Mouse (Mus musculus) fat pad, adult 2 months (tissue): ENCODE results near the gene Abcc4.
A peak's percentile ranks its signal among the peaks of the same experiment; 100 is the strongest.

Experiments used
- DNase-seq: peaks from one replicate; pipeline ENCODE4 v3.0.0-alpha.2; 2011; ENCODE audit warnings: low read depth, low spot score; ENCODE audit errors: extremely low read depth

Gene Abcc4

DNA sequence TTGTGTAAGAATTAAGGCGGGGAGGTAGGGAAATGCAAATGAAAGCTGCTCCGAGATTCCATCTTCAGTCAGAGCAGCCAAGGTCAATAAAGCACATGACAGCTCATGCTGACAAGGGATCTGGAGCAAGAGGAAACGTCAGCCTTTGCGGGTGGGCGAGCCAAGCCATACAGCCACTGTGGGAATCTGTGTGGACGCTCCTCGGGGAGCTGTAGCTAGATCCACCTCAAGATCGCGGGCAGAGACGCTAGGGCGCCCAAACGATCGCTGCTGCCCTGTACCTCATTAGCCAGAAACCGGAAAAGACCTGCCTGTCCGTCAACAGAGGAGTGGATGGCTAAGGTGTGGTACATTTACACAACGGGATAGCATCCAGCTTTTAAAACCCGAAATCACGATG is 7.4 kb upstream of the Abcc4 start:
- peak; percentile 78 for DNase-seq

DNA sequence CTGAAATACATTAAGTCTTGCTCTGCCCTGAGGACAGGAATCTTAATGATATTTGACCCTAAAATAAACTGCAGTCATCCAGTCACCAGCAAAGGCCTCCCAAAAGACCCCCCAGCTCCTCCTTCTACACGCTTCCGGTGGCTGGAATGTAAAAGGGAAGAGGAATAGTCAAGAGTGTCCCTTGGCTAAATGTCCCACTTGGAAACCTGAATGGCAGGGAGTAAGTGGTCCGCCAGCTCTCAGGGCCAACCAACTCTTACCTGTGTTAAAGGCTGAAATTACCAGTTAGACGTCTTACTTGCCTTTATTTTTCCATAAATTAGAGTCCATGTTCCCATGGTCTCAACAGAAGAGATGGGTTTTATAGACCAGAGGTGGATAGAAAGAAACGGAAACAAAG is 6.9 kb upstream of the Abcc4 start:
- no peak for DNase-seq

DNA sequence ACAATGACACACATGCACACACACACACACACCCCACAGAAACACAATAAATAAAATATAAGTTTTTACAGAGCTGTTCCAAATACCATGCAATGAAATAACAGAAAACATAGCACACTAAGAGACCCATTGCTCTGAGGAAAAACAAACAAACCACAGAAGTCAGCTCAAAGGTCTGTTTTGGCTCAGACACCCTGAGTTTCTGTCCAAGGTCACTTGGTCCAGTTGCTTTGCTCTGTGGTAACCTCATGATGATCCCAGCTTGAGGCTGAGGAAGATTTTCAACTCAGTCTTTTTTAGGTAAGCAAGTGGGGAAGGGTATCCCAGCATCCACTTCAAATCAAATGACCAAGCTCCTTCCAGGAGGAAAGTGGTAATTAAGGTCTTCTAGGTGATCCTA is 4.9 kb upstream of the Abcc4 start:
- DNase-seq: no peak

DNA sequence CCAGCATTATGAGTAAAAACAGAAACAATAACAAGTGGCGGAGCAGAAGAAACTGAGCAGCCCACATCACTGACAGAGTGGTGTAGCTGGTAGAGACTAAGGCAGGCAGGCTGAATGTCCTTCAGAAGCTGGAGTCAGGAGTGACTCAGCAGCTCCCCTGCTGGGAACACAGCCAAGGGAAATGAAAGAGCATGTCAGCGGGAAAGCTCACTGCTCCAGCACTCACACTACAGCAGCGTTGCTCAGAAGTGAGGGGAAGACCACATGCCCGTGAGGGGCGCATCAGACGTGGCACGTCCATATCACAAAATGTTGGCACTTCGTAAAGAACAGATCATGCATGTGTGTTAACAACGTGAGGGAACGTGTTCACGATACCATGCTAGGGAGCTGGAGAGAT is 3.7 kb upstream of the Abcc4 start:
- DNase-seq: no peak

DNA sequence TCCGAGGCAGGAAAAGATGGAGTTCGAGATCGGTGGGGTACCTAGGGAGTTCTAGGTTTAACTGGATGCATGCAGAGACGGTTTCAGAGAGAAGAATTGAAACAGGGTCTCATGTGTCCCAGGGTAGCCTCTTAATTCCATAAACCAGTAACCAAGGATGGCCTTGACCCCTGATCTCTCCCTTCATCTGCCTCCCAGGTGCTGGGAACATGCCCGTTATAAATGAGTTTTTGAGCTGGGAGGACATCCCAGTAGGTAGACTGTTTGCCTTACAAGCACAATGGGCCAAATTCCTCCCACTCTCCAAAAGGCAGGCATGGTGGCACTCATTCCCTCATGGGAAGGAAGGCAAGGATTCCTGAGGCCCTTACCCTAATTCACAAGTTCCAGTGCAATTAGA is 2.1 kb upstream of the Abcc4 start:
- no peak for DNase-seq

DNA sequence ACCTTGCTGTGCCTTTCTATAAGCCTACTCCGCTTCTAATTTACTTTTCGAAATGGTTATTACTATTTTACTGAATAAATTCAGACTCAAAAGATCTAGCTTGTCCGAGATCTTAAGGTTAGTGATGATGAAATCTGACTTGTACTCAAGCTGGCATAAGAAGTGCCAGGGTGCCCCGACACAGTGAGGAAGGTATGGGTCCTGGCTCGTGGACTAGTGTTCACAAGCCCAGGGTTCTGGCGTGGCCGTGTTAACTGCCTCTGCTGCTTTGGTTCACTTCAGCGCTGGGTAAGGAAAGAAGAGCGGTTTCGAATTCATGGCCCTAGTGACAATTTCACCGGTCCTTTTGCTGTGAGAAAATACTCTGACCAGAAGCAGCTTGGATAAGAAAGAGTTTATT is 943 bp upstream of the Abcc4 start:
- no peak for DNase-seq

DNA sequence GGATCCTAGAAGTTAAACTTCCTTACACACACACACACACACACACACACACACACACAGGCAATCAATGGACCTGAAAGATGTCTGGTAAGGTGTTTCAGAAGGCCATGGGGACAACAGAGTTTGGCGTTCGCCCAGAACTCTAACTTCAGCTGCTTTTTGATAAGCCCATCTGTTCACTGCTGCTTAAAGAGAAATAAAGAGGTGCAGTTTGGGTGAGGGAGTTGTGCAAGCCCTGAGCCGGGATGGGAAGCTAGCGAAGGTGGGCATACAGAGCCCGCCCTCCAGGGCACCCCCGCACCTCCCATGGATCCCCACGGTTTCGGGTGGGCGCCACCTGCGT is 583 bp downstream of the Abcc4 start:
- no peak for DNase-seq

DNA sequence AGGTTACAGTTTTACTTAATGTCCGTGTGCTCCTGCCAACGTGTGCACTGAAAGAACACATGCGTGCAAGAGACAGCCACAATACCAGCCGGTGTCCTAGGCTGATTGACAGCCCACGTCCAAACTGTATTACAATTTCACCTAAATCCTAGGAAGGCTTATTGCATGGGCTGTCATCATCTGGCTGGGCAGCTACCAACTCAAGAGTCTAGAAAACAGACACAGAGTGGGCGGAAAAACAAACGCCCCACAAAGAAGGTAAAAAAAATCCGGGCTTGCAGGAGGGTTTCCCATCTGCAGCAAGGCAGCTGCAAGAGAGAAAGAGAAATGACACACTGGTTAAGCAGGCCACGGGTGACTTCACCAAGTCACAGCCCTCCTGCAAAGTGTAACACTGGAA is 2.7 kb downstream of the Abcc4 start:
- DNase-seq: no peak

DNA sequence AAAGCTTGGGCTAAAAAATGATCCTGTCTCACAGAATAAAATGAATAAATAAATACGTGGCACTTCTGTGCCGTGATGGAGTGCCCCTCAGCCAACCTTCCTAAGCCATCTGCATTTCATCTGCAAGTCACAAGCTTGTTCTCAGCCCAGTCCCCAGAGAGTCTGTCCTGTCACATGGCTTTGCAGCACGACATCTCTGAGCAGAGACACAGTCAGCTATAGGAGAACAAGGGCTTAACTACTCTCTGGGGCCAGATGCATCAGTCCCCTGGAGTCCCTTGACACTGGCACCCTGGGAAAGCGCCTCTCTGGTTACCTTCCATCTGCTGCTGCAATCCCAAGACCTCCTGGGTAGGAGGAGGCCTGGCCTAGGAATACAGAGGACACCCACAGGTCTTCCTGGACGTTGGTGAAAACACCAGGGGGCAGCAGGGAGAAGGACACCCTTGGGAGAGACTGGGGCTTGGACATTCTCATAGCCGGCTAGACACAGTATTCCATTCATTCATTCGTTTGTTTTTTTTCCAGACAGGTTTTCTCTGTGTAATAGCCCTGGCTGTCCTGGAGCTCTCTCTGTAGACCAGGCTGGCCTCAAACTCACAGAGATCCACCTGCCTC is 3.9 kb downstream of the Abcc4 start:
- DNase-seq: no peak

DNA sequence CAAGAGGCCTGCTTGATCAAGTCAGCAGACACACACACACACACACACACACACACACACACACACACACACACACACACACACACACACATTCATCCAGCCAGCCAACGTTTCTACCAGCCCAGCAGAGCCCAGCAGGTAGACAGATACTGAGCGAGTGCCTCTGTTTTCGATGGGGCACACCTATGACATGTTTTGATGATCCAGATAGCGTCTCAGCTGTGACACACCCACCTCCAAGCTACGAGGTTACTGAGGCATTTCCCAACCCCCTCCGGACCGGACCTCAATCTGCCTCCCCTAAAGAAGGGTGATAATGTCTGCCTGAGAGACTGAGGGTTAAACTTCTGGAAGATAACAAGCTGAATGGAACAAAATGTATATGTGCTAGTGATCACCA is 5.4 kb downstream of the Abcc4 start:
- no peak for DNase-seq

DNA sequence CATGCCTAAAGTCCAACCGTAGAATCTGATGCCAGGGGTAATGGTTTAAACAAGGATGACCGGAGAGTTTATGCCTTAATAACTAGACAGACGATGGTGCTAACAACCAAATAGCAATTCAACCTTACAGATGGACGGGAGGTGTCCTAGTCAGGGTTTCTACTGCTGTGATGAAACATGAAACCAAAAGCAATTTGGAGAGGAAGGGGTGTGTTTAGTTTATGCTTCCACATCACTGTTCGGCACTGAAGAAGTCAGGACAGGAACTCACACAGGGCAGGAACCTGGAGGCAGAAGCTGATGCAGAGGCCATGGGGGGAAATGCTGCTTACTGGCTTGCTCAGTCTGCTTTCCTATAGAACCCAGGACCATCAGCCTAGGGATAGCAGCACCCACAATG is 6.1 kb downstream of the Abcc4 start:
- DNase-seq: no peak

DNA sequence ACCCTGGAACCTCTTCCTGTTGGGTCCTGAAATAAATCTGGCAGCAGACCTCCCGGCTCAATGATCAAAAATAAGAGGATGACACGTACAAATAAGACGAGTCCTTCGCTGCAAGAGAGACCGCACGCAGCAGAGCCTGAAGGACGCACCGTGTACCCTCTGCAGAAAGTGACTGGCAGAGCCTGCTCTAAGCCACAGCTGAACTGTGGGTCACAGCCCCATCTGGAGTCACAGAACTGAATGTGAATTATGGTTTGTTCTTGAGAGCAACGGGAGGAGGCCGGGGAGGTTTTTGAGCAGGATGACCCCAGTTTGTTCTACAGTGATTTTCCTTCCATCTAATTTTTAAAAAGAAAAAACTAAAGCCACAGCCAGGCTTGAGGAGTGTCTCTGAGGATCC is 6.5 kb downstream of the Abcc4 start:
- DNase-seq: no peak

DNA sequence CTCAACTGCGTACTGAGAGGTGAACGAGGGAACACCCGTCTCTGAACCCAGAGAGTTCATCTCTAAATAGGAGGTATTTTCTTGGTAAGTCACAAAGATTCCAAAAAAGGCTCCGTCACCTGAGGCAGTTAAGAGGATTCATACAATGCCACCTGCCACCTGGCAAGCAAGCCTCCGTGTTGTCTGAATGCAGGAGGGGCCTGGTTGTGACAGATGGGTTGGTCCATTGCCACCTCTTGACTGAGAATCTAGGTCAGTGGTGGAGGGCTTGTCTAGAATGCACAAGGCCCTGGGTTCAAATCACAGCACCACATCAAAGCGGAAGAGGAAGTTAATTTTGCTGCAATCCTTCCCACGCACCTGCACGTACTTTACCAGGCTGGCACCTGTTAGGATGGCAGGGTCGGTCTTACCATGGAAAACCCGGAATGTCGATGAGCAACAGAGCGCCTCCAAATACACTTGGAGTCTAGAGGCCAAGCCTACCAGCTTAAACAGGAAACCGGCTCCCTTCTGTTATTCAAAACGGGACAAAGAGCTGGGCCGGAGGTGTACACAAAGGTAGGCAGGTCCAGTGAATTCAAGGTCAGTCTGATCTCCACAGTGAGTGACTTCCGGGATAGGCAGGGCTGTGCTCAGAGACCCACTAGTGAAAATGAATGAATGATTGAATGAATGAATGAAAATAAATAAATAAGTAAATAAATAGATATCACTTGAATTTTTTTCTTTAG is 9.3 kb downstream of the Abcc4 start:
- DNase-seq: no peak

DNA sequence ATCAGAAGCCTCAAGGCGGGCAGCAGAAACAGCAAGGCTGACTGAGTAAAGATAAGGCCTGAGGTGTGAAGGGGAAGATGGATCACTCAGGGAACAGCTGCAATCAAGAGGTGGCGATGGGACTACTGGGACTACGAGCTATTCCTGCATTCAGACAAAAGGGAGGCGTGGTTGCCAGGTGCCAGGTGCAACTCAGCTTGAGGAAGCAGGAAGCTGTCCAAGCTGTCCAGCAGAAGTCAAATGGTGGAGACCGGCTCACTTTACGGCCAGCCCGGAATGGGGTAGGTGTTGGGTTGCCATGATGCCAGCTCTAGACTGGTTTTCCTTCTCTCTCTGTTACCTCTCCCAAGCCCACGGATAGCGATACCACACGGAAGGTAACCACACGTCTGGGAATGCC is 10.2 kb downstream of the Abcc4 start:
- no peak for DNase-seq

DNA sequence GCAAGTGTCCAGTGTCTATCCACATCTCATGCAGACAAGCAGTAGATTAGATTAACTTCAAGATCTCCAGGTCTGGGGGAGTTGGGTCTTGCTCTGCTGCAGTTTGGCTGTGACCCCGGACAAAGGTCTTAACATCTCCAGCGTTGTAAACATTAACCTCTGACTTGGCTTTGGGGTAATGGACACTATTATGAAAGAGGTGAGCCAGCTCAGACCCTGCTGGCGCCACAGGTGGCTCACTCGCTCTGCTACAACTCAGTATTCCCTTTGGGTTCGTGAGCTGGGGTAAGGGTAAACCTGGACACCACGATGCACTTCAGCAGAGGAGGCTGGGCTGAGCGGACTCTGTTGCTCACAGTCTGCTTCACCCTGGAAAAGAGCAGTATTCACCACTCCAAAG is 11.7 kb downstream of the Abcc4 start:
- DNase-seq: no peak

DNA sequence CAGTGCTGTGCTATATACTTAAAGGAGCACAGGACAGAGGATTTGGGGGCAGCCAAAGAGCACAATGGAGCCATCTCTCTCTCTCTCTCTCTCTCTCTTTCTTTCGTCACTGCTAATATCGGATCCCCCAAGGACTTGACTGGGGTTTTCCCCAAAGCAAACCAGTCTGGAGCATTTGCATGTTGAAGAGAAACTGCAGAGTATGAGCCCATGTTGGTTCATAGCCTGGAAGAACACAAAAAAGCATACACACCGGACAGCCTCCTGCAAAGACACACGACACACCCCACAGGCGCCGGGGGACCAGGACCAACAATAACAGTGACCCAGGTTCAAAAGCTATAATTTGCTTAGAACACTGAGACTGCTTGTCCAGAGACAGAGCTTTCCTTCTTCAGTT is 14.1 kb downstream of the Abcc4 start:
- no peak for DNase-seq

DNA sequence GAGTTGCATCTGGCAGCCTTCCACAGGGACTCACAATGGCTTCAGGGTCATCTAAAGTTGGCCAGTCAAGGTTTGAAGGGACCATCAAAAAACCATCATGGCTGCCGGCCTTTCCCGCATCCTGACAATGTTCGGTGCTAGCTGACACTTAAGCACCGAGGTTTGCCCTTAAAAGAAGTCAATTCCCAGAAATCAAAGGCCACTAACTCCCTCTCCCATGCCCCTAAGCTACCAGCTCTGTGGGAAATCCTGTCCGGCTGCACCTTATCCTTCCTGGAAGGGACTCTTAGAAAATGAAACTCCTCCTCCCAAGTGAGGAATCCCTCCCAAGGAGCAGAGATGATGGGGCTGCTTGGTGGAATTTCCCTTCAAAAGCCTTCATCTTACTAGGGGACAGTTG is 14.6 kb downstream of the Abcc4 start:
- DNase-seq: no peak

DNA sequence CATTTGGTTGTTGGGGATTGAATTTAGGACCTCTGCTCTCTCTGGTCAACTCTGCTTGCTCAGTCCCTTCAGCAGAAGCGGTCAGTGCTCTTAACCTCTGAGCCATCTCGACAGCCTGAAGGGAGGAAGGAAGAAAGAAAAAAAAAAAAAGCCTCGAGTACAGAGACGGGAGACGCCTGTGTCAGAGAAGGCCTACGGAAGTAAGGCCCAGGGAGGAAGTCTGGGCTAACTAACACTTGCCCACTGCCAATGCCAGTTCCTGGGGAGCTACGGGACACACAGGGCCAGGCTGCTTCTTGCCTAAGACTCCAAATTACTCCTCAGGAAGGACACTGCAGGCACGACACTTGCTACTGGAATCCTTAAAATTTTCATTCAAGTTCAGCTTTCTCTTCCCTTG is 15.1 kb downstream of the Abcc4 start:
- no peak for DNase-seq

DNA sequence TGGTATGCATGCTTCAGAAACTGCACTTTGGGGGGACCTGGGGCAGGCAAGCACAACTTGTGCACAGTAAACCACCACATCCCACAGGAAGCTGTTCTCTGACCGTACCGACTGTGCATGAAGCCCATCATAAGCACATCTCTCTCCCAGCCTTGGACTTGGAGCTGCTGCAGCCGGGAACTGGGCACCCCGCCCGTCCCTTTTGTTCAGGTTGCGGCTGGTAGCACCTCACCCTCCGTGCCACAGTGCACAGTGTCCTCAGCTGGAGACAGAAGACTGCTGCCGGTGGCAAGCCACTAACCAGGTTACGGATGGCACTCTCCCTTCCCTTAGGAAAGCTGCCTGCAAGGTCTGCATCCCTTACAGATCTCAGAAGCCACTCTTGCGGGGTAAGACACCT is 15.7 kb downstream of the Abcc4 start:
- DNase-seq: no peak

DNA sequence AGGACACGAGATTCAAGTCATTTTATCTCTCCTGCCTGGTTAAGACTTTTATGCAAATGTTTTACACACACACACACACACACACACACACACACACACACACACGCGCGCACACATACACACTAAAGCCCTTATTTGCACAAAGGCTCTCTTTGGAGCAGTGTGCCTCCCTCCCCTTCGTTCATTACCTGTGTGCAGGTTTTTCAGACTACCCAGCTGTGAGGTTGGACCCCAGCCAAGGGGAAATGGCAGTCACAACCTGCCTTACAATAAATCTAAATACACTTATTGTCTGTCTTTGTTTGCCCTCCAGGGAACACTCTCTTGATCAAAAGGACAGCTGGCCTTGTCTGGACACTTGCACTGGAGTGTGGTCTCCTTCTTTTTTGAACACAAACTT is 17.4 kb downstream of the Abcc4 start:
- no peak for DNase-seq

DNA sequence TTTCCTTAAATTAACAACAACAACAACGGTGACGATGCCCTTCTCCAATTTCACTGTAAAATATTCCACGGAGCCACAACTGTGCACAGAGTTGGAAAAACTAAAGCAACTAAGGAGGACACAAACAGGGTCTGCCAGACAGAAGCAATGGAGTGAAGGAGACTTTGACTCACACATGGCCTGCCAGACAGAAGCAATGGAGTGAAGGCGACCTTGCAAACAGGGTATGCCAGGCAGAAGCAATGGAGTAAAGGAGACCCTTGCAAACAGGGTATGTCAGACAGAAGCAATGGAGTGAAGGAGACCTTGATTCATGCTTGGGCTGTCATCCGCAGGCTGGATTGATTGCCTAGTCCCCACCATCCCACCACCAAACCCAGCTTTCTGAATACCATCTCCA is 19.2 kb downstream of the Abcc4 start:
- no peak for DNase-seq

DNA sequence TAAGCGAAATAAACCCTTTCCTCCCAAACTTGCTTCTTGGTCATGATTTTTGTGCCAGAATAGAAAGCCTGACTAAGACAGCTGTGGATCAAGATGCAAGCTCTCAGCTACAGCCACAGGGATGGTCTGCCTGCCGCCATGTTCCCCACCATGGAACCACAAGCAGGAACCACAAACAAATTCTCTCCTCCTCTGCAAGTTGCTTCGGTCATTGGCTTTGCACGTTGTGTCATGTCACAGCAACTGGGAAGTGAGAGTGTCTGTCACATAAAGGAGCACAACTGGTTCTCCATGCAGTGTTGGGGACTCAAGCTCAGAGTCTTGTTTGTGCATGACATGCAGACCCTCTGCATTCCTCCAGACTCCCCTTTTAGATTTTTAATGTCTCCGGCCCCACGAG is 20.4 kb downstream of the Abcc4 start:
- DNase-seq: no peak

DNA sequence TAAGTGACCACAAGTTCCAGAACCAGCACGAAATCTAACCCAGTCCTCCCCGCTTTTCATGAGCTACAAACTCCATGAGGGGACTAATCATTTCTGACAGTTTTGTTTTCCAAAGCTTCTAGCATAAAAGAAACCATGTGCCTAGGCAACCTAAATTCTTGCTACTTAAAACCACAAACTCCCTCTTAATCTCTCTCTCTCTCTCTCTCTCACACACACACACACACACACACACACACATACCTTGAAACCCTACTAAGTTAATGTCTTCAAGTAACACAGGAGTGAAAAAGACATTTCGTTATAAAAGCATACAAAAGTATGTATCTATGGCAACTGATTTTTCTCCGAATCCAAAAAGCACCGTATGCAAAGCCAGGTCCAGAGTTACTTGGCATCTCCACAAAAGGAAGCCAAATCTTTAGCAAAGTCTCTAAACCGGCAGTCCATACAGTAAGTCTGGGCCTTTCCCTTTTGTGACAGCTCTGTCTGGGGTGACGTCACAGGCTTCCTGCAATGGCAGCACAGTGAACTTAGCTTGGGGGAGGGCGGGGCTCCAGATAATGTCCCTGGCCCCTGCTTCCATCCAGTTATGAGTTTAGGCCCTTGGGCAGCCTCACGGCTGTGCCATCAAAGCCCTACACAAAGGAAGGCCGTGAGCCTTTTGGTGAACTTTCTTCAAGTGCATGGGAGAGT is 23.5 kb downstream of the Abcc4 start:
- no peak for DNase-seq
